8 mouse cellular contexts compared by ENCODE assay signal in the genomic region with DNA sequence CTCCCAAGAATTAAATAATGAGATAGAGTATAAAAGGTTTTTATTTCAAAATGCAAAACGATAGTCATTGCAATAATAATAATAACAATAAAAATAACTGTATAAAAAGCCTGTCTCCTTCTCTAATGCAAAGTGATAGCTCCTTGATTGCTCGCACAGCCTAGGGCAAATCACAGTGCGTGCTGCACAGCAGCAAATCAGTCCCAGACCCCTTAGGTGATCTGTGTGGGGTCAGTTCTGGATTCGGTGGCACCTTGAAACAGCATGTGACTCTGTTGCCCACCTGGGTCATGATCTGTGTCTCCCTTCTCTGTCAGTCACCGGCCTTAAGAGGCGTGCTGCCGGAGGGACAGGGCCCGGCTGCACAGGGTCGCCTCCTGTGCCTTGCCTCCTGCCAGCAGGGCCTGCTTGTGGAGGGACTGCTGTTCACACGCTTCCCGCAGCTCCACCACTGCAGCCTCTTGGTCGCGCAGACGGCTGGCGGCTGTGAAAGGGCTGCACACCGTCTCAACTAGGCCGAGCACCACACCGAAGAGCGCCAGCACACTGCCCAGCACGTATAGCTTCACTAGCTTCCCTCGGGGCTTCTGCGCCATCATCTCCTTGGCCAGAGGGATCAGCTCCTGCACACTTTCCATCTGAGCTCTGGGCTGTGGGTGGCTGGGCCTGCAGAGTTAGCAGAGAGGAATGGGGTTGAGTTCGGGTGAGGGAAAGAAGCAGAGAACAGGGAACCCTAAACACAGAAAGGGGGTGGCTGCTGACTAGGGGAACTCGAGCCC. TPM values are rescaled to one million over a fixed set of nuclear protein-coding genes. Genes with fewer than 3 reads are reported as not detected.
DNase-seq lines count a peak whose midpoint lies in the region; ATAC-seq and TF ChIP-seq lines count a peak whose summit lies in the region.

No protein-coding gene starts in this region.

- no peaks in the 10 kb centered on the region for H3K9me3 ChIP-seq in lung, embryonic 14.5 days (ENCODE audit: low read depth, low read length)
- no peaks in the 10 kb centered on the region for H3K9me3 ChIP-seq in intestine, postnatal 0 days (ENCODE audit: control insufficient read depth)
- no peaks in the 10 kb centered on the region for H3K9me3 ChIP-seq in liver, embryonic 13.5 days (replicated peaks)
- no peaks in the 10 kb centered on the region for H3K9me3 ChIP-seq in neural tube, embryonic 12.5 days

- peak; percentile 59 for DNase-seq in lung, embryonic 14.5 days
- DNase-seq in lung, postnatal 25 days (ENCODE audit: low spot score): no peak
- DNase-seq in cerebellum, adult 9-10 months: peak; percentile 44
- DNase-seq in forelimb bud, embryonic 11.5 days (ENCODE audit: low read depth, low spot score): peak; percentile 29
- no peak for DNase-seq in liver, embryonic 13.5 days

- peak overlapping the region; percentile 72 for H3K9ac ChIP-seq in lung, embryonic 14.5 days
- H3K9ac ChIP-seq in intestine, postnatal 0 days (ENCODE audit: low read depth, low read length): peak overlapping the region; percentile 48; the same call in 1 of the 2 replicates
- H3K9ac ChIP-seq in liver, embryonic 13.5 days: peak overlapping the region; percentile 71
- peak overlapping the region; percentile 56 for H3K9ac ChIP-seq in neural tube, embryonic 12.5 days

- TF ChIP-seq CTCF in lung, embryonic 14.5 days (IDR thresholded peaks at IDR 0.05; ENCODE audit: low read depth): no peak
- TF ChIP-seq CTCF in intestine, postnatal 0 days (IDR thresholded peaks at IDR 0.05; ENCODE audit: low read depth): 0 out of 2 replicates have a peak, but pooled peaks have one; percentile 13

- no peaks in the 10 kb centered on the region for H3K27me3 ChIP-seq in lung, embryonic 14.5 days (ENCODE audit: insufficient read depth, low read length)
- H3K27me3 ChIP-seq in intestine, postnatal 0 days (replicated peaks; ENCODE audit: control insufficient read depth, insufficient read depth, low read length): no peaks in the 10 kb centered on the region
- H3K27me3 ChIP-seq in liver, embryonic 13.5 days: no peaks in the 10 kb centered on the region
- H3K27me3 ChIP-seq in neural tube, embryonic 12.5 days (replicated peaks): no peaks in the 10 kb centered on the region

- H3K4me1 ChIP-seq in lung, embryonic 14.5 days (ENCODE audit: insufficient read depth): 0 out of 2 replicates have a peak, but pooled peaks cover 3% of the 10 kb centered on the region
- H3K4me1 ChIP-seq in intestine, postnatal 0 days (replicated peaks; ENCODE audit: control insufficient read depth, insufficient read depth, low read length): 0 out of 2 replicates have a peak, but pooled peaks cover 3% of the 10 kb centered on the region
- H3K4me1 ChIP-seq in liver, embryonic 13.5 days (replicated peaks): peaks cover 16% of the 10 kb centered on the region
- H3K4me1 ChIP-seq in neural tube, embryonic 12.5 days: peaks cover 19% of the 10 kb centered on the region

- no peaks in the 10 kb centered on the region for H3K36me3 ChIP-seq in lung, embryonic 14.5 days (ENCODE audit: insufficient read depth)
- no peaks in the 10 kb centered on the region for H3K36me3 ChIP-seq in intestine, postnatal 0 days (ENCODE audit: control insufficient read depth, insufficient read depth)
- no peaks in the 10 kb centered on the region for H3K36me3 ChIP-seq in liver, embryonic 13.5 days
- no peaks in the 10 kb centered on the region for H3K36me3 ChIP-seq in neural tube, embryonic 12.5 days

- H3K27ac ChIP-seq in lung, embryonic 14.5 days (ENCODE audit: low read depth): peak overlapping the region; percentile 88
- peak overlapping the region; percentile 28 for H3K27ac ChIP-seq in intestine, postnatal 0 days (ENCODE audit: low read depth, low read length)
- H3K27ac ChIP-seq in liver, embryonic 13.5 days: peak overlapping the region; percentile 73
- peak overlapping the region; percentile 50 for H3K27ac ChIP-seq in neural tube, embryonic 12.5 days

- ATAC-seq in lung, embryonic 14.5 days (ENCODE audit: insufficient read depth): peak; percentile 62
- peak; percentile 12; the same call in 1 of the 2 replicates for ATAC-seq in intestine, postnatal 0 days
- ATAC-seq in liver, embryonic 13.5 days (ENCODE audit: low read depth): peak; percentile 28
- ATAC-seq in neural tube, embryonic 12.5 days (ENCODE audit: low FRiP score, low read depth): peak; percentile 80
- no peak for ATAC-seq in activated CD4-positive, CD25-positive, alpha-beta regulatory T cell, adult 4 months

- H3K4me3 ChIP-seq in lung, embryonic 14.5 days (ENCODE audit: low read depth, low read length): peak overlapping the region; percentile 45
- H3K4me3 ChIP-seq in intestine, postnatal 0 days (ENCODE audit: low read depth, low read length): peak overlapping the region; percentile 30
- H3K4me3 ChIP-seq in liver, embryonic 13.5 days (replicated peaks): peak overlapping the region; percentile 53
- peak overlapping the region; percentile 36 for H3K4me3 ChIP-seq in neural tube, embryonic 12.5 days

- 13% methylated on average over 24 of the region's 24 CpGs for WGBS in lung, embryonic 14.5 days
- WGBS in intestine, postnatal 0 days: 40% methylated on average over 24 of the region's 24 CpGs
- 31% methylated on average over 24 of the region's 24 CpGs for WGBS in liver, embryonic 13.5 days (ENCODE audit: insufficient replicate concordance)
- 10% methylated on average over 24 of the region's 24 CpGs for WGBS in neural tube, embryonic 12.5 days

- H3K4me2 ChIP-seq in lung, embryonic 14.5 days: peak overlapping the region; percentile 85
- peak overlapping the region; percentile 63 for H3K4me2 ChIP-seq in intestine, postnatal 0 days (replicated peaks; ENCODE audit: low read depth)
- H3K4me2 ChIP-seq in liver, embryonic 13.5 days: peak overlapping the region; percentile 55
- H3K4me2 ChIP-seq in neural tube, embryonic 12.5 days (replicated peaks): peak overlapping the region; percentile 74

RNA-seq across cellular contexts. Expression of a gene that starts 0.7 kb away (rescaled TPM):
- polyA plus RNA-seq in lung, embryonic 14.5 days (2014; fragmentation: Nextera tagmentation; extraction: Ambion mirVana): 49.0 and 67.3 TPM in 2 replicates
- 10.1 and 11.7 TPM in 2 replicates for polyA plus RNA-seq in intestine, postnatal 0 days (2015; fragmentation: Nextera tagmentation; extraction: Ambion mirVana)
- polyA plus RNA-seq in liver, embryonic 13.5 days (2015; fragmentation: Nextera tagmentation; extraction: Ambion mirVana): 40.3 and 43.2 TPM in 2 replicates
- 8.1 and 8.4 TPM in 2 replicates for polyA plus RNA-seq in neural tube, embryonic 12.5 days (2016; fragmentation: Nextera tagmentation; extraction: Ambion mirVana)
- polyA plus RNA-seq in activated CD4-positive, CD25-positive, alpha-beta regulatory T cell, adult 4 months (2017; shearing (Covaris generic)): under 1 TPM; 0.61 to 0.78 TPM

RNA-seq across cellular contexts. Expression of a gene that starts 8.5 kb away (rescaled TPM):
- polyA plus RNA-seq in lung, embryonic 14.5 days (2014; fragmentation: Nextera tagmentation; extraction: Ambion mirVana): 1.6 and 2.1 TPM in 2 replicates
- 2.7 and 3.2 TPM in 2 replicates for polyA plus RNA-seq in intestine, postnatal 0 days (2015; fragmentation: Nextera tagmentation; extraction: Ambion mirVana)
- 2.0 and 2.1 TPM in 2 replicates for polyA plus RNA-seq in liver, embryonic 13.5 days (2015; fragmentation: Nextera tagmentation; extraction: Ambion mirVana)
- polyA plus RNA-seq in neural tube, embryonic 12.5 days (2016; fragmentation: Nextera tagmentation; extraction: Ambion mirVana): 0.23 TPM in 1 of 2 replicates, not detected in the other
- 100 to 1,000 TPM; 194 to 217 TPM for polyA plus RNA-seq in activated CD4-positive, CD25-positive, alpha-beta regulatory T cell, adult 4 months (2017; shearing (Covaris generic))

Comparison
In these comparisons a context has a peak if more than half of its experiments do, and no peak if none do; other contexts are left out.
1. DNase-seq: peak in lung, embryonic 14.5 days (single experiment), cerebellum, adult 9-10 months (single experiment) and forelimb bud, embryonic 11.5 days (single experiment); none in lung, postnatal 25 days (single experiment) and liver, embryonic 13.5 days (single experiment).
2. H3K27ac ChIP-seq: peak in every context shown above with its lines; median percentile 88 in lung, embryonic 14.5 days; 73 in liver, embryonic 13.5 days; 50 in neural tube, embryonic 12.5 days; 28 in intestine, postnatal 0 days.
3. RNA of a gene that starts 8.5 kb away (polyA plus RNA-seq): 194 to 217 TPM in activated CD4-positive, CD25-positive, alpha-beta regulatory T cell, adult 4 months; 2.7 to 3.2 TPM in intestine, postnatal 0 days, 2.0 to 2.1 TPM in liver, embryonic 13.5 days, 1.6 to 2.1 TPM in lung, embryonic 14.5 days and 0.23 TPM in neural tube, embryonic 12.5 days; every median in the first group is over 10 times any median in the second.
4. Peak in every context shown above with its lines, with median percentiles within 50 percentile points of each other: H3K4me2 ChIP-seq, H3K4me3 ChIP-seq and H3K9ac ChIP-seq.